Mouse (Mus musculus): ENCODE measurements around the gene Syde2. TPM values are rescaled to one million over a fixed set of nuclear protein-coding genes. Genes with fewer than 3 reads are reported as not detected.

The Syde2 gene
- total and polyA plus RNA-seq, 2 experiments from 2014 or later, result 10.5 to 42.0 TPM

GRCm38 (mm10) chr3:146013490-146013889 is 25.8 kb downstream of the Syde2 start:
- H3K27me3 ChIP-seq (ENCODE audit: control insufficient read depth, insufficient read depth, low read length), result no peaks in the 10 kb centered on the region
- no peak for ATAC-seq (ENCODE audit: insufficient read depth, low read depth)
- WGBS, result 86% methylated on average over 7 of the region's 7 CpGs
- no peak overlapping the region for H3K4me2 ChIP-seq (ENCODE audit: low read depth, low read length)
- no peak for DNase-seq (ENCODE audit: low spot score)
- no peak for TF ChIP-seq CTCF (IDR thresholded peaks at IDR 0.05; ENCODE audit: low read depth)
- no peak for TF ChIP-seq EP300 (IDR thresholded peaks at IDR 0.05; ENCODE audit: low read depth)
- H3K9me3 ChIP-seq (replicated peaks; ENCODE audit: control insufficient read depth, low read length), result no peaks in the 10 kb centered on the region
- no peak overlapping the region for H3K27ac ChIP-seq (ENCODE audit: low read depth)
- H3K9ac ChIP-seq (replicated peaks; ENCODE audit: low read depth, low read length), result no peak overlapping the region
- no peak overlapping the region for H3K4me3 ChIP-seq (ENCODE audit: low read depth, low read length)
- H3K4me1 ChIP-seq (ENCODE audit: control insufficient read depth, insufficient read depth), result peaks cover 5% of the 10 kb centered on the region; the same call in 1 of the 2 replicates
- H3K36me3 ChIP-seq (replicated peaks; ENCODE audit: control insufficient read depth, insufficient read depth, low read length), result peaks cover 65% of the 10 kb centered on the region

GRCm38 (mm10) chr3:146014321-146014720 is 26.7 kb downstream of the Syde2 start:
- TF ChIP-seq CTCF (IDR thresholded peaks at IDR 0.05; ENCODE audit: low read depth) (no peak), EP300 (IDR thresholded peaks at IDR 0.05; ENCODE audit: low read depth) (no peak)
- H3K9ac ChIP-seq (replicated peaks; ENCODE audit: low read depth, low read length), result no peak overlapping the region
- H3K4me3 ChIP-seq (ENCODE audit: low read depth, low read length), result no peak overlapping the region
- peaks cover 5% of the 10 kb centered on the region; the same call in 1 of the 2 replicates for H3K4me1 ChIP-seq (ENCODE audit: control insufficient read depth, insufficient read depth)
- no peak for DNase-seq (ENCODE audit: low spot score)
- H3K27me3 ChIP-seq (ENCODE audit: control insufficient read depth, insufficient read depth, low read length), result no peaks in the 10 kb centered on the region
- no peak overlapping the region for H3K4me2 ChIP-seq (ENCODE audit: low read depth, low read length)
- H3K27ac ChIP-seq (ENCODE audit: low read depth), result no peak overlapping the region
- no peak for ATAC-seq (ENCODE audit: insufficient read depth, low read depth)
- 95% methylated on average over 12 of the region's 12 CpGs for WGBS
- no peaks in the 10 kb centered on the region for H3K9me3 ChIP-seq (replicated peaks; ENCODE audit: control insufficient read depth, low read length)
- H3K36me3 ChIP-seq (replicated peaks; ENCODE audit: control insufficient read depth, insufficient read depth, low read length), result peaks cover 62% of the 10 kb centered on the region

GRCm38 (mm10) chr3:146016979-146017378 is 29.3 kb downstream of the Syde2 start:
- TF ChIP-seq CTCF (IDR thresholded peaks at IDR 0.05; ENCODE audit: low read depth) (no peak), EP300 (IDR thresholded peaks at IDR 0.05; ENCODE audit: low read depth) (no peak)
- DNase-seq (ENCODE audit: low spot score) (no peak), ATAC-seq (ENCODE audit: insufficient read depth, low read depth) (no peak)
- H3K4me3 ChIP-seq (ENCODE audit: low read depth, low read length), result no peak overlapping the region
- H3K27ac ChIP-seq (ENCODE audit: low read depth), result no peak overlapping the region
- H3K36me3 ChIP-seq (replicated peaks; ENCODE audit: control insufficient read depth, insufficient read depth, low read length), result peaks cover 62% of the 10 kb centered on the region
- WGBS, result 78% methylated on average over 13 of the region's 13 CpGs
- H3K27me3 ChIP-seq (ENCODE audit: control insufficient read depth, insufficient read depth, low read length), result no peaks in the 10 kb centered on the region
- H3K9ac ChIP-seq (replicated peaks; ENCODE audit: low read depth, low read length), result no peak overlapping the region
- H3K4me2 ChIP-seq (ENCODE audit: low read depth, low read length), result no peak overlapping the region
- H3K4me1 ChIP-seq (ENCODE audit: control insufficient read depth, insufficient read depth), result no peaks in the 10 kb centered on the region
- H3K9me3 ChIP-seq (replicated peaks; ENCODE audit: control insufficient read depth, low read length), result no peaks in the 10 kb centered on the region

GRCm38 (mm10) chr3:146017521-146017920 is 29.9 kb downstream of the Syde2 start:
- Histone ChIP-seq H3K9me3 (replicated peaks; ENCODE audit: control insufficient read depth, low read length) (no peaks in the 10 kb centered on the region), H3K27me3 (ENCODE audit: control insufficient read depth, insufficient read depth, low read length) (no peaks in the 10 kb centered on the region), H3K4me1 (ENCODE audit: control insufficient read depth, insufficient read depth) (no peaks in the 10 kb centered on the region), H3K9ac (replicated peaks; ENCODE audit: low read depth, low read length) (no peak overlapping the region), H3K4me3 (ENCODE audit: low read depth, low read length) (no peak overlapping the region), H3K27ac (ENCODE audit: low read depth) (no peak overlapping the region), H3K36me3 (replicated peaks; ENCODE audit: control insufficient read depth, insufficient read depth, low read length) (peaks cover 67% of the 10 kb centered on the region), H3K4me2 (ENCODE audit: low read depth, low read length) (no peak overlapping the region)
- ATAC-seq (ENCODE audit: insufficient read depth, low read depth) (no peak), DNase-seq (ENCODE audit: low spot score) (no peak)
- WGBS, result 77% methylated on average over 9 of the region's 9 CpGs
- TF ChIP-seq EP300 (IDR thresholded peaks at IDR 0.05; ENCODE audit: low read depth) (no peak), CTCF (IDR thresholded peaks at IDR 0.05; ENCODE audit: low read depth) (no peak)

GRCm38 (mm10) chr3:146022232-146022631 is 34.6 kb downstream of the Syde2 start:
- no peak overlapping the region for H3K27ac ChIP-seq (ENCODE audit: low read depth)
- H3K4me3 ChIP-seq (ENCODE audit: low read depth, low read length), result no peak overlapping the region
- no peak for ATAC-seq (ENCODE audit: insufficient read depth, low read depth)
- no peak overlapping the region for H3K9ac ChIP-seq (replicated peaks; ENCODE audit: low read depth, low read length)
- H3K27me3 ChIP-seq (ENCODE audit: control insufficient read depth, insufficient read depth, low read length), result no peaks in the 10 kb centered on the region
- TF ChIP-seq CTCF (IDR thresholded peaks at IDR 0.05; ENCODE audit: low read depth) (no peak), EP300 (IDR thresholded peaks at IDR 0.05; ENCODE audit: low read depth) (no peak)
- peaks cover 39% of the 10 kb centered on the region for H3K36me3 ChIP-seq (replicated peaks; ENCODE audit: control insufficient read depth, insufficient read depth, low read length)
- no peak overlapping the region for H3K4me2 ChIP-seq (ENCODE audit: low read depth, low read length)
- H3K4me1 ChIP-seq (ENCODE audit: control insufficient read depth, insufficient read depth), result peaks cover 4% of the 10 kb centered on the region; the same call in 1 of the 2 replicates
- H3K9me3 ChIP-seq (replicated peaks; ENCODE audit: control insufficient read depth, low read length), result no peaks in the 10 kb centered on the region
- no peak for DNase-seq (ENCODE audit: low spot score)
- 89% methylated on average over 9 of the region's 9 CpGs for WGBS

GRCm38 (mm10) chr3:146024746-146025145 is 37.1 kb downstream of the Syde2 start:
- no peak overlapping the region for H3K27ac ChIP-seq (ENCODE audit: low read depth)
- WGBS, result 80% methylated on average over 7 of the region's 7 CpGs
- H3K27me3 ChIP-seq (ENCODE audit: control insufficient read depth, insufficient read depth, low read length), result no peaks in the 10 kb centered on the region
- no peak overlapping the region for H3K4me3 ChIP-seq (ENCODE audit: low read depth, low read length)
- ATAC-seq (ENCODE audit: insufficient read depth, low read depth) (no peak), DNase-seq (ENCODE audit: low spot score) (no peak)
- H3K4me2 ChIP-seq (ENCODE audit: low read depth, low read length), result no peak overlapping the region
- no peaks in the 10 kb centered on the region for H3K9me3 ChIP-seq (replicated peaks; ENCODE audit: control insufficient read depth, low read length)
- no peak overlapping the region for H3K9ac ChIP-seq (replicated peaks; ENCODE audit: low read depth, low read length)
- TF ChIP-seq EP300 (IDR thresholded peaks at IDR 0.05; ENCODE audit: low read depth) (no peak), CTCF (IDR thresholded peaks at IDR 0.05; ENCODE audit: low read depth) (no peak)
- peaks cover 8% of the 10 kb centered on the region; the same call in 1 of the 2 replicates for H3K4me1 ChIP-seq (ENCODE audit: control insufficient read depth, insufficient read depth)
- H3K36me3 ChIP-seq (replicated peaks; ENCODE audit: control insufficient read depth, insufficient read depth, low read length), result peaks cover 27% of the 10 kb centered on the region
